Mouse (Mus musculus): ENCODE results near the gene Asap3. TPM values are rescaled to one million over a fixed set of nuclear protein-coding genes. Genes with fewer than 3 reads are reported as not detected.
A peak's percentile ranks its signal among the peaks of the same experiment; 100 is the strongest.

Gene Asap3
- polyA plus RNA-seq, 1 experiment from 2014 or later: 4.9 TPM

DNA sequence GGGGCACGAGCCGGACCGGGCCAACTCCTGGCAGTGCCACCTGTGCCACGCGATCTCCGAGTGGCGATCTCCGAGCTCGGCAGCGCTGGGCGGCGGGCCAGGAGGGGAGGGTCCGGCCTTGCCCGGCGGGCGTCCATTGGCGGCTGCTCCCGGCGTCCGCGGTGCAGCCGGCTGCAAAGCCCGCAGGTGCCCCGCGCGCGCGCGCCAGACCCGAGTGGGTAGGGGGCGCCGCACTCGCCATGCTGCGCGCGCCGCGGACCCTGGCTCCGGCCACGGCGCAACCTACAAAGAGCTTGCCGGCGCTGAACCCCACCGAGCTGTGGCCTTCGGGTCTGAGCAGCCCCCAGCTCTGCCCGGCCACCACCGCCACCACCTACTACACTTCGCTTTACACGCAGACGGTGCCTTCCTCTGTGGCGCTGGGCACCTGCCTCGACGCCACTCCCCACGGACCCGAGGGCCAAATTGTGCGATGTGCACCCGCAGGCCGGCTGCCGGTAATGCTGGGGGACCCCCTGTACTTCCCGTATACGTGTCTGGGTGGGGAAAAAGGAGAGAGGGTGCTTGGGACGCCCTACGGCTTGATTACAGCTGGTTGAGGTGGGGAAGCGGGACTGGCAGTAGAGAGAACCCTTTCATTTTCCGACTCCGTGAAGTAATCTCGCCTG lies 33.5 kb upstream of the Asap3 start:
- Histone ChIP-seq H3K27ac (no peak overlapping the region), H3K36me3 (replicated peaks; ENCODE audit: control insufficient read depth, insufficient read depth) (no peaks in the 10 kb centered on the region)
- under 1% methylated on average over 48 of the region's 67 CpGs for WGBS

DNA sequence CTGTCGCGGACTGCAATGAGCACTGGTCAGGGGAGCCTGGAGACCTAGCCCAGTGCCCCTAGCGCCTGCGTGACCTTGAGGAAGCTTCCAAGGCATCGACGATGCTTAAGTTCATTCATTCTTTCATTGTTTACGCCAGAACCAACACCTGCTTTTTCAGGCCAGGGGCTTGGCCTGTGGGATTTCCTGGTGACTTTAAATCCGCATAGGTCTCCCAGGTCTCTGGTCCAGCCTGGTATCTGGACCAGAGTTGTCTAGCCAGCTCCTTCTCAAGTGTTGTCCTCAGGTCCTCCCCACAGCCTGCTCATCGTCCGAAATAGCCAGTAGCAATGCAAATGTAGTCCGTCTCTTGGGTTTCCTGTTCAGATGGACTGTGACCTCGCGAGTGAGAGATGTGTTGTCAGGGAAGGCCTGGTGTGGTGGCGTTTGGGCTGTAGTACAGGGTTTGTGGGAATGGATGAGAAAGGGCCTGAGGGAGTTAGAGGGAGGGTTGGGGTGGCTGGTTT lies 32.9 kb upstream of the Asap3 start:
- H3K4me2 ChIP-seq (replicated peaks): peak overlapping the region; percentile 100
- H3K9me3 ChIP-seq (ENCODE audit: control insufficient read depth, low read length): no peaks in the 10 kb centered on the region
- peak overlapping the region; percentile 42; the same call in 1 of the 2 replicates for H3K9ac ChIP-seq
- no peak overlapping the region for H3K27ac ChIP-seq
- ATAC-seq (ENCODE audit: low FRiP score) (no peak), DNase-seq (ENCODE audit: low spot score) (no peak)
- H3K27me3 ChIP-seq (ENCODE audit: control insufficient read depth, insufficient read depth, low read length): no peaks in the 10 kb centered on the region
- peak overlapping the region; percentile 49 for H3K4me3 ChIP-seq (replicated peaks; ENCODE audit: low read length)
- no peaks in the 10 kb centered on the region for H3K36me3 ChIP-seq (replicated peaks; ENCODE audit: control insufficient read depth, insufficient read depth)
- WGBS: 2% methylated on average over 14 of the region's 14 CpGs
- peaks cover 11% of the 10 kb centered on the region; the same call in 1 of the 2 replicates for H3K4me1 ChIP-seq (replicated peaks; ENCODE audit: control insufficient read depth, insufficient read depth, low read length)

More for the DNA sequence above, 33.5 kb upstream of the Asap3 start:
- Histone ChIP-seq H3K9me3 (ENCODE audit: control insufficient read depth, low read length) (no peaks in the 10 kb centered on the region), H3K9ac (peak overlapping the region; percentile 42), H3K27me3 (ENCODE audit: control insufficient read depth, insufficient read depth, low read length) (no peaks in the 10 kb centered on the region), H3K4me1 (replicated peaks; ENCODE audit: control insufficient read depth, insufficient read depth, low read length) (peaks cover 6% of the 10 kb centered on the region; the same call in 1 of the 2 replicates), H3K4me2 (replicated peaks) (peak overlapping the region; percentile 100), H3K4me3 (replicated peaks; ENCODE audit: low read length) (peak overlapping the region; percentile 49)
- DNase-seq (ENCODE audit: low spot score): peak; percentile 55
- 0 out of 2 replicates have a peak, but pooled peaks have one; percentile 17 for ATAC-seq (ENCODE audit: low FRiP score)

DNA sequence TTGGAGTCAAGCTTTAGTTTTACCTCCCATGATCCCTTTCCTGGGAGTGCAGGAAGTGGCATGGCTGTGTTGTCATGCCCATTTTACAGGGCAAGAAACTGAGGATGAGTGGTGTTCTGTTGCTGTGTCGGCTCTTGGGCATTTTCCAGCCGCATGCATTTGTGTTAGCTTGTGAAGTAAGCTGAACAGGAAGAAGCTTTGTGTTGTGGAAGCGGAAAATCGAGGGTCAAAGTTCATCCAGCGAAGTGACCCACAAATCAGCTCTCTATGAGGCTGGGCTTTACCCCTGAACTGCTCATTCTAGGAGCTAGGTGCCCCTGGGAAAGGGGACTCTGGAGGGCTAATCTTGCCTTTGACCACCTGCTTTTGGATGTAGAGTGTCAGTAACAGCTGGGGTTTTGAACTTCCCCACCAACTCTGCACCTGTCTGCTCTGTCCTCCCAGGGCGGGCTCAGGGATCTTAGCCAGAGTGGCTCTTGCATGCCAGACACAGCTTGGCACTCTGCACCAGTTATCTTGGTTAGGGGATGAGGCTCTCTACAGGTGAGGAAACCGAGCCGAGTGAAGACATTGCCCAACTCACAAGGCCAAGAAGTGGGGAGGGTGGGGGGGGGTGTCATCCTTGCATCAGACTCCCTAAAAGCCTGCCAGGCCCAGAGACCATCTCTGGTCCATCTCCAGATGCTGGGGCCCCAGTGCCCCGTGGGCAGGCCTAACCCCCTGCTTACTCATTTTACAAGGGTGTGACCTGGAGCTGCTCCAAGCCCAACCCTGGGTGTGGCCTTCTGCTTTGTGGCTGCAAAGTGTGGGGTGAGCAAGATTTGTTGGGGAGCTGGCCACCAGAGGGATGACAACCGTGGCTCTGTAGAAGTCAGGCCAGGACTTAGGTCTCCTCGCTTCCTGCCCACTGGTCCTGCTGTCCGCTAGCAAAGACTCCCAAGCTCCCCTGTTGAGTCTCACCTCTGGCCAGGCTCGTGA lies 31.7 kb upstream of the Asap3 start:
- Histone ChIP-seq H3K36me3 (replicated peaks; ENCODE audit: control insufficient read depth, insufficient read depth) (no peaks in the 10 kb centered on the region), H3K27me3 (ENCODE audit: control insufficient read depth, insufficient read depth, low read length) (no peaks in the 10 kb centered on the region), H3K9me3 (ENCODE audit: control insufficient read depth, low read length) (no peaks in the 10 kb centered on the region), H3K9ac (no peak overlapping the region), H3K4me1 (replicated peaks; ENCODE audit: control insufficient read depth, insufficient read depth, low read length) (peaks cover 11% of the 10 kb centered on the region; the same call in 1 of the 2 replicates), H3K4me3 (replicated peaks; ENCODE audit: low read length) (no peak overlapping the region), H3K4me2 (replicated peaks) (peak overlapping the region; percentile 100), H3K27ac (no peak overlapping the region)
- ATAC-seq (ENCODE audit: low FRiP score) (no peak), DNase-seq (ENCODE audit: low spot score) (no peak)
- 58% methylated on average over 13 of the region's 13 CpGs for WGBS

DNA sequence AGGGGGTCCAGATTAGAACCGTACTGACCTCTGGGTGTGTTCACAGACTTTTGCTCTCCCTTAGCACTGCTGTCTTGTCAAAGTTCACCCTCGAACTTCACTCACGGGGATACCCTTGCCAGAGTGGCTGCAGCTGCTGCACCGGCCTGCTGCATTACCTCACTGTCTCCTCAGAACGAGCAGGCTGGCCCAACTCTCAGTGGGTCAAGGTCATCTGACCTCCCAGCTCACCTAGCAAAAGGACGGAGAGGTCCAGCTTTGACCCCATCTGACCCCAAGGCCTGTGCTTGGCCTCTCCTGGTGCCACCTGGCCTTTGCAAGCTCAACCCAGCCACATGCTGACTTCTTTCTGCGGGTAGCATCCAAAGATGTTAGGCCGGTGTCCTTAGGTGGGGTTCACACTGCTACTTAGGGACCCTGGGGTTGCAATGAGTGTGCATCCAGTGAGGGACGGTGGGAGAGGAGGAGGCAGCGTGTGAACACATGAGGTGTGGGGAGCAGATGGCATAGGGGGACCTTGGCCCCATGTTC lies 30.1 kb upstream of the Asap3 start:
- H3K9ac ChIP-seq: no peak overlapping the region
- ATAC-seq (ENCODE audit: low FRiP score): no peak

DNA sequence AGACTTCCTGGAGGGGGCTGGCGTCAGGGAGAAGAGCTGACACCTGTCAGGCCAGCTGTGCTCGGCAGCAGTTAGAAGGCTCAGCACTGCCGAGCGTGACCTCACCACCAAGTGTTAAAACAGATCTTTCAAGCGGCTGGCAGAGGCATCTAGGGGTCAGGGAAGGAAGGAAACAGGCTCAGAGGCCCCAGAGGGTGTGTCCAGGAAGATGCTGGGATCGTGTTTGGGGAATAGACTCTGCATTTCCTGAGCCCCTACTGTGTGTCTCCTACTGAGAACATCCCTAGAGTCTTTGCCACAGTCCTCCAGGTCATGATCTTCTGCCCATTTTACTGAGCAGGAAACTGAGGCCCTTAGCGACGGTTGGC lies 28.9 kb upstream of the Asap3 start:
- Histone ChIP-seq H3K4me1 (replicated peaks; ENCODE audit: control insufficient read depth, insufficient read depth, low read length) (peaks cover 25% of the 10 kb centered on the region; the same call in 1 of the 2 replicates), H3K9me3 (ENCODE audit: control insufficient read depth, low read length) (no peaks in the 10 kb centered on the region), H3K27me3 (ENCODE audit: control insufficient read depth, insufficient read depth, low read length) (no peaks in the 10 kb centered on the region), H3K4me2 (replicated peaks) (no peak overlapping the region), H3K36me3 (replicated peaks; ENCODE audit: control insufficient read depth, insufficient read depth) (no peaks in the 10 kb centered on the region), H3K4me3 (replicated peaks; ENCODE audit: low read length) (no peak overlapping the region), H3K27ac (no peak overlapping the region), H3K9ac (no peak overlapping the region)
- 41% methylated on average over 8 of the region's 8 CpGs for WGBS
- no peak for DNase-seq (ENCODE audit: low spot score)
- ATAC-seq (ENCODE audit: low FRiP score): no peak

More for the DNA sequence above, 30.1 kb upstream of the Asap3 start:
- peaks cover 25% of the 10 kb centered on the region; the same call in 1 of the 2 replicates for H3K4me1 ChIP-seq (replicated peaks; ENCODE audit: control insufficient read depth, insufficient read depth, low read length)
- H3K36me3 ChIP-seq (replicated peaks; ENCODE audit: control insufficient read depth, insufficient read depth): no peaks in the 10 kb centered on the region
- no peak for DNase-seq (ENCODE audit: low spot score)
- 76% methylated on average over 10 of the region's 10 CpGs for WGBS
- H3K4me2 ChIP-seq (replicated peaks): no peak overlapping the region
- no peaks in the 10 kb centered on the region for H3K9me3 ChIP-seq (ENCODE audit: control insufficient read depth, low read length)
- no peak overlapping the region for H3K4me3 ChIP-seq (replicated peaks; ENCODE audit: low read length)
- no peaks in the 10 kb centered on the region for H3K27me3 ChIP-seq (ENCODE audit: control insufficient read depth, insufficient read depth, low read length)
- no peak overlapping the region for H3K27ac ChIP-seq

DNA sequence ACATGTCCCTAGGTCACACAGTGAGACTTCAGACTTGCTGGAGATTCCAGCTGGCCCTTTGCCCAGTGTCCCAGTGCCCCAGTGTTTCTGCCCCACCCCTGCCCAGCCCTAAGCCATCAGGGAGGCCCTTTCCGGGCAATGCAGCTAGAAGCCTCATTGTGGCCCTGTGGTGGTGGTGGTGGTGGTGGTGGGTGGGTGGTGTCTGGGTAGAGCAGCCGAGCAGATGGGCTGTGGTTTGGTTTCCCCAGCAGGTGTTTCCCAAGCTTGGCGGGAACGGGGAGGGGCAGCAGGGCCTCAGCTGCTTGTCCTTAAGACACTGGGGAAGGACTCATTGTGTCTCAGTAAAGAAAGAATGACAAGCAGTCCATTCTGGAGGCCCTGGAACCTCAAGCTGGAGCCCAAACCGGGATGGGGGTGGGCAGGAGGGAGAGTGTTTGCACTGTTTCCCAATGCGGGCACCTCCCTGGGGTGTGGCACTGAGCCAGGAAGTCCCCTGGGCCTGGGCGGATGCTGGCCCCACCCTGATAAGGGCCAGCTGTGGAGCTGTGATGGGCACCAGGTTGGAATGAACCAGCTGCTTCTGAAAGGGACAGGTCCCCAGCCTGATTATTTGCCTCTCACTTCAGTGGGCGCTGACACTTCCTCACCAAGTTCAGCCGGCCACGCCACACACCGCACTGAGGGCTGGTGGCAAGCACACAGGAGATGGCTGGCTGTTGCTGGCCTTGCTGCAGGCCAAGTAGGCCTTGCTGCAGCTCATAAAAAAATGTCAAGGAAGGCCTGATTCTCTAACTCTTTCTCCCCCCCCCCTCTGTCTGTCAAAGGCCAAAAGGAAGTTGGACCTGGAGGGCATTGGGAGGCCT lies 28.3 kb upstream of the Asap3 start:
- 42% methylated on average over 11 of the region's 11 CpGs for WGBS
- no peak overlapping the region for H3K4me2 ChIP-seq (replicated peaks)
- no peak overlapping the region for H3K9ac ChIP-seq
- H3K27me3 ChIP-seq (ENCODE audit: control insufficient read depth, insufficient read depth, low read length): no peaks in the 10 kb centered on the region
- DNase-seq (ENCODE audit: low spot score) (no peak), ATAC-seq (ENCODE audit: low FRiP score) (no peak)
- no peaks in the 10 kb centered on the region for H3K9me3 ChIP-seq (ENCODE audit: control insufficient read depth, low read length)
- peak overlapping the region; percentile 17; the same call in 1 of the 2 replicates for H3K27ac ChIP-seq
- H3K4me3 ChIP-seq (replicated peaks; ENCODE audit: low read length): no peak overlapping the region
- H3K36me3 ChIP-seq (replicated peaks; ENCODE audit: control insufficient read depth, insufficient read depth): no peaks in the 10 kb centered on the region
- peaks cover 21% of the 10 kb centered on the region; the same call in 1 of the 2 replicates for H3K4me1 ChIP-seq (replicated peaks; ENCODE audit: control insufficient read depth, insufficient read depth, low read length)

DNA sequence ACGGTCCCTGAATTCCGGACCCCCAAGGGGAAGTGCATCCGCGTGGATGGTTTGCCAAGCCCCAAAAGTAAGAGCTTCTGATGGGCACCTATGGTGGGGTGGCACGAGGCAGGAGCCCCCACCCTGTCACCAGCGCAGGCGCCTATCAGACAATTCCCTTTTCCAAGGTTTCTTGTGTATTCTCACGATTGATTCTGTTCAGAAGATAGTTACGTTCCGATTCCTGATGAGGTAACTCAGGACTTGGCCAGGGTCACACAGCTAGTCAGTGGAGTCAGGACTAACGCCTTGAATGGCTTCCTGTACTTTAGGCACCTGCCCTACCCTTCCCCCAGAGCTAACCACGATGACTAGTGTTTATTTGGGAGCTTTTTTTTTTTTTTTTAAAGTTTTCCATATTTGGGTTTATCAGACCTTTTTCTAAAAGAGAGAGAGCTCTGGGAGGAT lies 27.7 kb upstream of the Asap3 start:
- H3K9me3 ChIP-seq (ENCODE audit: control insufficient read depth, low read length): no peaks in the 10 kb centered on the region
- no peak overlapping the region for H3K27ac ChIP-seq
- no peaks in the 10 kb centered on the region for H3K27me3 ChIP-seq (ENCODE audit: control insufficient read depth, insufficient read depth, low read length)
- DNase-seq (ENCODE audit: low spot score) (no peak), ATAC-seq (ENCODE audit: low FRiP score) (no peak)
- H3K4me3 ChIP-seq (replicated peaks; ENCODE audit: low read length): no peak overlapping the region
- 84% methylated on average over 12 of the region's 12 CpGs for WGBS
- H3K4me2 ChIP-seq (replicated peaks): no peak overlapping the region
- H3K9ac ChIP-seq: no peak overlapping the region
- no peaks in the 10 kb centered on the region for H3K36me3 ChIP-seq (replicated peaks; ENCODE audit: control insufficient read depth, insufficient read depth)
- peaks cover 19% of the 10 kb centered on the region; the same call in 1 of the 2 replicates for H3K4me1 ChIP-seq (replicated peaks; ENCODE audit: control insufficient read depth, insufficient read depth, low read length)

DNA sequence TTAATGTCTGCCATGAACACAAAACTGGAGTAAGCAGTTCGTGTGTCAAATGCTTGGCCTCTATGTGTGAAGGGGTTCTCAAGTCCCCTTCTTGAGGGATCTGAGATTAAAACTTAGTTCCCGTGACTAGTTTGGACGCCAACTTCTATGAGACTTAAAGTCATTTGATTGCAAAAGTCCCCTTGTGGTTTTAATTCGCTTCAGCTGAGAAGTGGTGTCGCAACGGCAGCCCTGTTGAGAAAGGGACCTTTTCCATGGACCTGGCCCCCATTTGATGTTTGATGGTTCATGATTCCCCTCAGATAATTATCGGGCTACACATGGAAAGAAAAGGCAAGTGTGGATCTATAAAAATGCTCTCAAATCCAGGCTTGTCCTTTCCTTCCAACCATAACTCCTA lies 26.7 kb upstream of the Asap3 start:
- Histone ChIP-seq H3K4me2 (replicated peaks) (no peak overlapping the region), H3K9me3 (ENCODE audit: control insufficient read depth, low read length) (no peaks in the 10 kb centered on the region), H3K27ac (no peak overlapping the region), H3K4me3 (replicated peaks; ENCODE audit: low read length) (no peak overlapping the region), H3K9ac (no peak overlapping the region), H3K27me3 (ENCODE audit: control insufficient read depth, insufficient read depth, low read length) (no peaks in the 10 kb centered on the region), H3K36me3 (replicated peaks; ENCODE audit: control insufficient read depth, insufficient read depth) (no peaks in the 10 kb centered on the region), H3K4me1 (replicated peaks; ENCODE audit: control insufficient read depth, insufficient read depth, low read length) (peaks cover 19% of the 10 kb centered on the region; the same call in 1 of the 2 replicates)
- WGBS: 95% methylated on average over 7 of the region's 7 CpGs
- ATAC-seq (ENCODE audit: low FRiP score) (no peak), DNase-seq (ENCODE audit: low spot score) (no peak)
